Mouse (Mus musculus) lung, postnatal 4 days (tissue): ENCODE results near the gene Rln3.

Experiments
- DNase-seq, 2 experiments: peaks; one replicate each; pipeline ENCODE4 v3.0.0; 2021

Gene Rln3

DNA sequence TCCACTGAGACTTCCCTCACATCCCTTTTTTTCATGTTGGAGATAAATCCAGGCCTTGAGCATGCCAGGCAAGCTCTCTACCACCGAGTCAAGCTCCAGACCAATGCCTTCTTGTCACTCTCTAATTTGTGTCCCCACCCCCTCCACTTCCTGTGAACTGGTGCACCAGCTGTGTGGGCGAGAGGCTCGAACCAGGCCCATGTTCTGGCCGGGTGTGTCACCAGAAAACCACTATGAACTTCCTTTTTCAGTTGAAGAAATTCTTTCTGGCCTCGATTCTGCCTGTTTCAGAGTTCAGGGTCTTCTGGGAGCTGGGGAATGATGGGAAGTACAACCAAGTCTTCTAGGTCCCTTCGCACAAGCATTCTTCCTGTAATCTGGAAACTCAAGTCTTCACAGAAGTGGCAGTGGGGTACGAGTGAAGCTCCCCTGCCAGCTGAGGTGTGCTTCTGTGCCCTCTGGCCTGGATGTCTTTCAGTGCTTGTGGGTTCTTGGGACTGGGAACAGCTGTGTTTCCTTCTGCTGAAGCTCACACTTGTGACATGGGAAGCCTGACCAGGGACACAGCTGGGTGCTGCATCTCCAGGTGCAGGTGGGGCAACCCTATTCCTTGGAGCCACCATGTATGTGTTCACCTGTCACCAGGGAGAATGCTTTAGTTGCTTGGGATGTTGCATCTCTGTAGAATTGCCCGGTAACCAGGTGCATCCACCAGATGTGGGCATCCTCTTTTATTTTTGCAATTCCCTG lies 19.2 kb upstream of the Rln3 start:
- peak; percentile 56 to 62 for DNase-seq

DNA sequence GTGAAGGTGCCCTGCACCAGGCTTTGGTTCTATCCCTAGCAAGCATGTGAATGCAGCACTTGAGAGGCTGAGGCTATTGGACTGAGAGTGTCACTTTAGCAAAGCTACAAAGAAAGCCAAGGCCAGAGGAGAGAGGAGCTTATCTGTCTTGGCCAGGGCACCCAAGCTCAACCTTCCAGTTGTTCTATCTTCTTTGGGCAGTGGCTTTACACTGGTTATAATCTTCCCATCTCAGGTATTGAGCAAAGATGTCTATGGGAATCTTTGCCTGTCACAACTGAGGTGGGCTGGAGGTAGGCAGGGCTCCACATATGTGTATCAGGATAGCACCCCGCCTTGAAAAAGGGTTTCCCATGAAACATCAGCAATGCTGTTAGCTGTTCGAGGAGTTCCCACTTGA lies 15.4 kb upstream of the Rln3 start:
- DNase-seq: no peak

DNA sequence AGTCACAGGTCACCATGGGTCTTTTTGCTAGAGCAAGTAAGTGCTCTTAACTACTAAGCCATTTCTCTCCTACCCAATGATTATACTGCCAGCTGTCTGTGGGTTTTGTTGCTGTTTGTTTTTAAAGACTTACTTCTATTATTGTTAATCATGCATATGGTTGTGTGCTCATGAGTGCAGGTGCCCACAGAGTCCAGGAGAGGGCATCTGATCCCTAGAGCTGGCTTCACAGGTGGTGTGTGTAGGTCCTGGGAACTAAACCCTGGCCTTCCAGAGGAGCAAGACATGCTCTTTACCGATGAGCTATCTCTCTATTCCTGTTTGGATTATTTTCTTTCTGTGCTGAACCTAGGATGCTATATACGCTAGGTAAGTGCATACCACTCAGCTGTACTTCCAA lies 14.4 kb upstream of the Rln3 start:
- no peak for DNase-seq

DNA sequence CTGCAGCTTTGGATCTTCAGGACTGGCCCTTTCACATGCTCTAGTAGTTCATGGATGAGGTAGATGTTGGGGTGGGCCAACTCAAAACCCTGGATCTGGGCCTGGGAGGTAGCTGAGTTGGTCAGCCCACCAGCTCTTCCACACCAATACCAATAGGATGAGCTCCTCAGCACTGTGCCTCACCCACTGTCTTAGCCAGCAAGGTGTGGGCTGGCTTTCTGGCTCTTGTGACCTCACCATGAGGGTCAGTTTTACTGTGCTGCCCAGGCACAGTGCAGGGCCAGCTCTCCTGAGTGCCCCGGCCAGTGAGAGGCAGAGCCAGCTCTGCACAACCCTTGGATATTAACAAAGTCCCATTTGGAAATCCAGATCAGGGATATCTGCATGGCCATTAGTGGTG lies 13.0 kb upstream of the Rln3 start:
- DNase-seq: no peak

DNA sequence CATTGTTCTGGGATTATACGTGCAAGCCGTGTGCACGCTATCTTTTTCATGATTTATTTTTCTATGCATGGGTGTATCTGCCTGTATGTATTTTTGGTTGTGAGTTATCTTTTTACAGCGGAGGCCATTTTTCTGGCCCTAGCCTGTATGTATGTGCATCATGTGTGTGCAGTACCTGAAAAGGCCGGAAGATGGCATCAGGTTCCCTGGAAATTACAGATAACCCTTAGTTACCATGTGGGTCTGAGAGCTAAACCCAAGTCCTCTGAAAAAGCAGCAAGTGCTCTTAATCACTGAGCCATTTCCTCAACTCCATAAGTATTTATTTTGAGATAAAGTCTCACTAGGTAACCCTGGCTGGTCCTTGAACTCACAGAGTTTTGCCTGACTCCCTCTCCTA lies 8.4 kb upstream of the Rln3 start:
- no peak for DNase-seq

DNA sequence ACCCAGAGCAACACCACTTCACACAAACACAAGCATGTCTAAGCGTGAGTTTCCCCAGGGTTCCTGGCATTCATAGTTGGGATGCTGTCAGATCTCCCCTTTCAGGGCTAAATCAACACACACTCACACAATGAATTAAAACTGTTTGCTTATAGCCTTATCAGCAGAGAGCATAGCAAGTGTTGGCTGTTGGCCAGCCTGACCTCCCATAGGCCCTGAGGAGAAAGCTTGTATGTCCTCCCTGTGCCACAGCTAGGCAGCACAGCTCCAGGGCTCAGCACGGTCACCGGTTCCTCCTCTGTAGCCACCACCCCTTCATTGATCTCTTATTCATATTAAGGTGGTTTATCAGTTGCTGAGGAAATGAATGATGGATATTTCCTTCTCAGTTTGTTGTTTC lies 7.9 kb upstream of the Rln3 start:
- peak; percentile 42 to 72 for DNase-seq

DNA sequence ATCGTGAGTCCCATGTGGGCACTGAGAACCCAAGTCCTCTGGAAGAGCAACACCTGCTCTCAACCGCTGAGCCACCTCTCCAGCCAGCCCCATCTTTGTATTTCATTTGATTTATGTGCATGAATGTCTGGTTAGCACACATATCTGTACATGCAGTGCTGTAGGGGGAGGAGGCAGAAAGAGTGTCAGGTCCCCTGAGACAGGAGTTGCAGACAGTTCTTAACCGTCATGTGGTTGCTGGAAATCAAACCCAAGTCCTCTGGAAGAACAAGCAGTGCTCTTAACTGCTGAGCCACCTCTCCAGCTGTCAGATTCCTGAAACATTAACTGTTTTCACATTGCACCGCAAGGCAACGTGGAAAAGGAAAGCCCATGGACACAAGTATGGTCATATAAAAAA lies 3.4 kb upstream of the Rln3 start:
- no peak for DNase-seq

DNA sequence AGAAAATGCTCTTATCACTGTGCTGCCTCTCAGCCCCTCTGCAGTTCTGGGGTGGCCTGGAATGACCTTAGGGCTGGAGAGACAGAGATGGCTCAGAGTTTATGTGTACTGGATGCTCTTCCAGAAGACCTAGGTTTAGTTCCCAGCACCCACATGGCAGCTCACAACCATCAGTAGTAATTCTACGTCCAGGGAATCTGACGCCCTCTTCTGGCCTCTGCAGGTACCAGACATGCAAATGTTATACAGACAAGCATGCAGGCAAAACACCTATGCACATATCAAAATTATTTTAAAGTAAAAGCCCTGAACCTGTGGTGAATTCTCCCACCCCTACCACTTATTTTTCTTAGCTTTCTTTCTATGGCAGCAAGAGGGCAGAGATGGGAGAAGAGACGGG lies 1.7 kb upstream of the Rln3 start:
- DNase-seq: no peak

DNA sequence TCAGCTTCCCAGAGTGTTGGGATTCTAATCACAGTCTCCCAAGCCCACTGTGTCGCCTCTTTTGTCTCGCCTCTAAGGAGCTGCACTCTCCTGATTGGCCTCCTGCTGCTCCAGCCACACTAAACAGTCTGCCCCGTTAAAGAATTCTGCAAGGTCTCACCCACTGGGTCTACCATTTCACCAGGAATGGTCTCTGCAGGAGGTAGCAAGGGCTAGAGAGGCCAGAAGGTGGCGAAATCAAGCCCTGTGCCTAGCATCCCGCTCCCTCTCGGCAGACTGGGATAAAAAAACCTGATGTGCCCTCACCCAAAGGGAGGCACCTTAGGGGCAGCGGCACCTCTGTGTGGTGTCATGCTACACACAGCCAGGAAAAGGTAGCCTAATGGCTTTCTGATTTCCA lies 697 bp downstream of the Rln3 start:
- DNase-seq: no peak

DNA sequence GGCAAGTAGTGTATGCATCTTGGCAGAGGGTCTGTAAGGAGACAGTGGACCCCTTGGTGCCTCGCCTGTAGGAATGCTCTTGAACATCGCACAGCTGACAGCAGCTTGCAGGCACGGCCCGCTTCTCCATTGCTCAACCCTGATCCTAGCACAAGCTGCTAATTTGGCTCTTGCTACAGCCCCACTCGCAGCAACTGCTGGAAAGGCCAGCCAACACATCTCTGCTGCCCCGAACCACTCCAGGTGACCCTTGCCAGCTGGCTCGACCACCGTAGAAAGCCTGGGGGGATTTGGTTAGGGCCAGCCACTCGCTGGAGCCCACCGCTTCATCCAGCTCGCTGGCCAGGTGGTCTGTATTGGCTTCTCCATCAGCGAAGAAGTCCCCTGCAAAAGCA lies 1.9 kb downstream of the Rln3 start:
- peak; percentile 37 to 74 for DNase-seq

DNA sequence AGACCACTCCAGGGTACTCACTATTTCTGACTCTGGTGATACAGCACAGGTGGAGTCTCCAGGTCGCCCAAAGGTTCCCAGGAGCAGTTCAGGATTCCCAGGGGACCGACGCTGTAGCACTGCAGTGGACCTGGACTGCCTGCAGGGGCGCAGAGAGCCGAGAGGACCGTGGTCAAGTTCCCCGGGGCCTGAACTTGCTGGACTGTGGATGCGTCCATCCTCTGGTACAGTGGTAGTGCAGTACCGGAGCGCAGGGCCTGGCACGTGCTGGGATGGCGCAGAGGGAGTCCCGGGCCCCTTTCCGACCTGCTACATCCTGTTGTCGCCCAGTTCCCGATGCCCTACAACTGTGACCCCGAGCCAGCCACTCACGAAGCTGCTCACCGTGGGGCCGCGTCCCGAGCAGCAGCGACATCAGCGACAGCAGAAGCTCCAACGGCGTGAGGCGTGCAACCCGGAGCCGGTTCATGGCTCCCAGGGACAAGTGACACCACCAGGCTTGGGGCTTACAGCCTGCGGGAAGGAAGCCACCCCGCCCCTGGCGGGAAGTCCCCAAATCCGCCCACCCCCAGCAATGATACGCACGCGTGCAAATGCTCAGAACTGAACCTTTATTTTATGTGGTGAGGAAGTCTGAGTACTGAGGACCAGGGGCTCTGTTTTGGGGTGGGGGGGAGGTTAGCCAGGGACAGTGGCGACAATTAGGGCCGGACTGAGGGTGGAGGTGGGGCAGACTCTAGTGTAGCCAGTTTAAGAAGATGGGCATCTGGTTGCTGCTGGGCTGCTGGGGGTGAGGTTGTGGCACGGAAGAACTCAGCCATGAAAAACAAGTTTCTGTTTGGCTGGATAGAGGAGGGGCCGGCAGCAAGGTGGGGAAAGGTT lies 2.5 kb downstream of the Rln3 start, which contains the start of gene Il27ra:
TSS of gene Il27ra (minus strand) at position 524 of the 882 bp plus-strand sequence.
- DNase-seq: peak; percentile 77 to 83

DNA sequence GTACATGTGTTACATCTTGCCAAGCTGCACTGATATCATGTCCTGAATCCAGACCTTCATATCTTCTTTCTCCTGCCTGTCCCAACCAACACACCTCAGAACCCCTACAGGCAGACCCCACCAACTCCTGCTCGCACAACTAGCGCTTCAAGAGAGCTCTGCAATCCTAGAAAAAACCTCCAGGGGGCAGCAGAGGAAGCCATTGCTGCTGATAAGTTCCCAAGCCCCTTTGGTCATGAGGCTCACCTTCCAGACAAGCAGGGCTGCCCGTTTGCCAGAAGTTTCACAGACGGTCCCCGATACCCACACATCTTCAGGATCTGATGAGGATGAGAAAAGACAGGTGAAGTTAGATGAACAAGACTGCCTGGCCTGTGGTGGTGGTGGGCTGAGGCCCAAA lies 5.8 kb downstream of the Rln3 start:
- peak; percentile 57 to 80 for DNase-seq

DNA sequence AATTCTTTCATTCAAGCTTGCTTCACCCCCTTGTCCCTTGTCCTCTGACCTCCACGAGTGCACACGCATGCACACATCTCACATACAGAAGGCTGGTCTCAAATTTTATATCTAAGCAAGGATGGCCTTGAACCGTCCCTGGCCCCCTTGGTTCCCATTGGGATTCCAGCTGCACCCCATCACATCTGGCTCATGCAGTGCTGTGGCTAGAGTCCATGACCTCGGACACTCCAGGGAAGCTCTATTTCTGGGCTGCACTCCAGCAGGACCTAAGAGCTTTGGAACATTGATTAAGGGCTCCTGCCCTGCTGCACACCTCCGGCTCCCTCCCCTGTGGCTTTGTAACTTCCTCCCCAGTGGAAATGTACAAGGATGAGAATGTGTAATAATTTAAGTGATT lies 6.8 kb downstream of the Rln3 start:
- no peak for DNase-seq

DNA sequence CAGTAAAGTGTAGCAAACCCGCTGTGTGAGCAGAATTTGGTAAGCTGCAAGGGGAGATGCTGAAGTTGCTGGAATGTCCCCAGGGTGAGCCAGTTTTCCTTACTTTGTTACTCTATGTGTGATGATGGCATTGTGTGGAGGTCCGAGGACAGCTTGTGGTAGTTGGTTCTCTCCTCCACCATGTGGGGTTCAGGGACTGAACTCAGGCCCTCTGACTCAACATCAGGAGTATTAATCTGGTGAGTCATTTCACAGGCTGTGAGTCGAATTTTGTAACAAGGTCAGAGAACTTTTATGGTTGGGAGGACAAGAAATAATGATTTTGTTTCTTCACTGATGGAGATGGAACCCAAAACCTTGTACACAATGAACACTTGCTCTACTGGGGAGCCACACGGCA lies 12.0 kb downstream of the Rln3 start:
- no peak for DNase-seq

DNA sequence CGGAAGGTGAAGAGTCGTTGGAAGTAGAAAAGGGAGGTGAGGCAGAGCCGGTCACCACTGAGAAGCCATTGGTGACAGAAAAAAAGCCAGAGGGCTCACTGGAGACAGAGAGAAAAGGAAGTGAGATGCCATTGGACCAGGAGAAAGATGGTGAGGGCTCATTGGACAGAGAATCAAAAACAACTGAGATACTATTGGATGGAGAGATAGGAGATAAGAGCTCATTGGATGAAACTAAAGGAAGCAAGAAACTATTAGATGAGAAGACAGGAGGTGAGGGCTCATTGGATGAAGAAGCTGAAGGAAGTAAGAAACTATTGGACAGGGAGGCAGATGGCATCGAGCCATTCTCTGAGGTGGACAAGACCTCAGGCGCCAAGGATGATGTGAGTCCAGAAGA lies 15.5 kb downstream of the Rln3 start:
- no peak for DNase-seq

DNA sequence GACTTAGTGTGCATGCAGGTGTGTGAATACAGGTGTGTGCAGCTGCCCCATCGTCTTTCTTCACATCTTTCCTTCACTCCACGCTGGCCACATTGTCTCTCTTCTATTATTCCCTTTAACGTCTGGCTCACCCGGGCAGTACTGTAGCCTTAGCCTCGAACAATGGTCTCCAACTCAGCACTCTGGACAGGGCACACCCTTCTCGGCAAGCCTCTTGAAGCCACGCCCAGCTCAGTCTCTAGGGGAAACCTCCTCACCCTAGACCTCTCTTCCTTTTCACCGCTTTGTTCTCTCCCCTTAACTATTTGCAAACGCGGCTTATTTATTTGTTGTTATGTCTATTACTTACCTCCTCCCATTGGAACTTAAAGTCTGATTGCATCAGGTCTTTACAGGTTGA lies 17.4 kb downstream of the Rln3 start:
- no peak for DNase-seq

DNA sequence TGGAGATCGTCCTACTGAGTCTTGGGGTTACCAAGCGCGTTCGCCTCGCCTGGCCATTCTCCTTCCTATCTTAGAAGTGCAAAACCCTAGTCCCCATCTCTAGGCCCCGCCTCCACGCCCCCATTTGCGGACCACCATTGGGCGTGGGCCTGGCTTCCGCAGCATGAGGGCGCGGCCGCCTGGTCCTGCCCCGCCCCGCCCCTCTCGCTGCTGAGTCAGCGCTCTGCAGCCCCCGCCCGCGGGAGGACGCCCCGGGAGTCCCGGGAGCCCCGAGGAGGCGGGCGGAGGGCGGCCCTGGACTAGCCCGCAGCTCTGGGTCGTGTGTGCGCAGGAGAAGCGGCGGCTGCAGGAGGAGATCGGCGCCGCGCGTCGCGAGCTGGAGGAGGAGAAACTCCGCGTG lies 18.9 kb downstream of the Rln3 start:
- DNase-seq: peak; percentile 54 to 79

DNA sequence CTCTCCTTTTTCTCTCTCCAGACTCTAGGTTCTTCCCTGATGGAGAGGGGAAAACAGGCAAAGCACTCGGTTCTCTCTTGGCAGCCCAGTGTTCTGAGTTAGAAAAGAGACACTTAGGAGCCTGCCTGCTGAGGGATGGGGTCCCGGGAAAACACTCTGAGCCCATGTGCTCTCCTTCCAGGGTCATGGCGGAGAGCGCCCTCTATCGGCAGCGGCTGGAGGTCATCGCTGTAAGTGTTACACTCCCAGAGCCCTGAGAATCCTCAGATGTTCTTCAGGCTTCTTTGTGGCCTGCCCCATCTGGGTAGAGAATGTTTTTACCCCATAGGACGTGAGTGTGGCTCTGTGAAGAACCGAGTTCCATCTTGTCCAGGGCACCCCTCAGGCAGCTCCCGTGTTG lies 20.6 kb downstream of the Rln3 start:
- DNase-seq: peak; percentile 58 to 69

DNA sequence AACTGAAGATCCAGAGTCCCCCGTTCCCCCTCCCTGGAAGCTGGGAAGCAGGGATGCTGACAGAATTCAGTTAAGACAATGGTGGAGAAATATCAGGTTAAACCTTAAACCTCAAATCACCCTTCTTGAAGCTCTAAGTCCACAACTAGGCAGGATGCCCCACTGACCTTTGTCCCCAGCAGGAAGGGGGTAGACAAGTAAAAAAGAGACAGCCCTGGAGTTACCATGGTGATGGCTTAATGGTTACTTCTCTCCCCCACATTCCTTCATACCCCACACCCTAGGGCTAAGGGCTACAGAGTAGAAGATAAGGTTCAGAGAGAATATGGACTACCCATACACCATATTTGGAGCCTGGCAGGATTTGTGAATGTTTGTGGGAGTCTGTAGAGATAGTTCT lies 21.2 kb downstream of the Rln3 start:
- no peak for DNase-seq

DNA sequence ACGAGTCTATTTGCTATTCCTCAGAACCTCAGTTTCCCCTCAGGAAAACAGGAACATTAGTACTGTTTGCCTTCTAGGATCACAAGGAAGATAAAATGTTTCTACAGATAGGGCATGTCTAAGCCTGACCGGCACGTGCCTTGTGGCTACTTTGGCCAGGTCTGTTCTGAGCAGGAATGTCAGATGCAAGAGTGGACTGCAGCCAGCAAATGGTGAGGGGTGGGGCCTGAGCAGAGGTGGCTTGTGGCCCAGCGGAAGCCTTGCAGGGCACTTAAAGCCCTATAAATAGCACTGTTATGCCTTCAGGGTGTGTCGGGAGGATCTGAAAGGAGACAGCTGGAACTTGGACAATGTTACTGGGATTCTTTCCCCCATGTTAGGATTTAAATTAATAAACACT lies 21.7 kb downstream of the Rln3 start:
- DNase-seq: peak; percentile 75 to 83

DNA sequence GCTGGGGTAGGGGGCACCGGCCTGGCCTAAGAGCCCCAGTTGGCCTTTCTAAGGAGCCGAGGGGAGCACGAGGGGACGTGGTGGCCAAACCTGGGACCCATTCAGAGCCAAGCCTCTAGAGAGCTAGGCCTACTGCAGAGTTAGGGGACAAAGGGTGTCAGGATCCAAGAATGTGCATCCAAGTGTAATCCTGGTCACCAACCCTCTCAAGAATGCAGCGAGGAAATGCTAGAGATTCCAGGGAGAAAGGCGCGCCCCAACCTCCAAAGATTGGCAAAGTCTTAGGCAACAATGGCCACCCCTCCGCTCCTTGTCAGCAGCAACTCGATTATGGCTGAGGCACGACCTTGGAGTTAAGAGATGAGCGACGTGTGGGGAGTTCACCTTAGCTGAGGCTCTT lies 23.2 kb downstream of the Rln3 start:
- DNase-seq: no peak

DNA sequence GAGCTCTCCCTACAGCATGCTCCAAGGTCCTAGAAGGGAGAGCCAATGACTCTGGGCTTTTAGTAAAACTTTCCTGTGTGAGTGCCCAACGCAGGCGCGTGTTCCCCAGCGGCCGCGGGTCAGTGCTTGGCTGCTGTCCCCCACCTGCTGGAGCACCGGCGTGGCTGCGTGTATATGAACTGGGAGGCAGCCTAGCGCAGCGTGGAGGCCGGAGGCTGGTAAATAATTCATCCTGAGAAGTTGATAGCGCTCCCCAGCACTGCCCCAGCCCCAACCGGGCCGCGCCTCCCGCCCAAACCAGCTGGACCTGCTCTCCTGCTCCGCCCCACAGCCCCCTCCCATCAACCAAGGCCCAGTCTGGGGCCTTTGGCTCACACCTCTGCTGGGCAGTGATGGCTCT lies 23.7 kb downstream of the Rln3 start, which contains the start of gene Palm3:
TSS of gene Palm3 (plus strand) at position 376 of the 400 bp plus-strand sequence.
- peak in 1 of 2 experiments; percentile 49 for DNase-seq

DNA sequence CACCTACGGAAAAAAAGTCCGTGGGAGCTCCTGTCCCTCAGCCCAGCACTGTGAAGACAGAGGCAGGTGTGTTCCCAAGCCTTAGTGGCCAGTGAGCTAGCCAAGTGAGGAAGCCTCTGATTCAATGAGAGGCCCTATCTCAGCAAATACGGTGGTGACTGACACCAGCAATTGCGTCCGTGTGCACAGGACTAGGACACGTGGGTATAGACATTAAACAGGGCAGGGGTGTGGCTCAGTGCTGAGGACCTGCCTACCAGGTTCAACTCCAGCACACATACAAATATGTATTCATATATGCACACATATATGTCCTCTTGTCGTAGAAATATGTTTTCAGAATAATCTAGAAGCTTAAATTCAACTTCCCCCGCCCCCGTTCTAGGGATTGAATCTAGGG lies 25.1 kb downstream of the Rln3 start:
- DNase-seq: no peak

DNA sequence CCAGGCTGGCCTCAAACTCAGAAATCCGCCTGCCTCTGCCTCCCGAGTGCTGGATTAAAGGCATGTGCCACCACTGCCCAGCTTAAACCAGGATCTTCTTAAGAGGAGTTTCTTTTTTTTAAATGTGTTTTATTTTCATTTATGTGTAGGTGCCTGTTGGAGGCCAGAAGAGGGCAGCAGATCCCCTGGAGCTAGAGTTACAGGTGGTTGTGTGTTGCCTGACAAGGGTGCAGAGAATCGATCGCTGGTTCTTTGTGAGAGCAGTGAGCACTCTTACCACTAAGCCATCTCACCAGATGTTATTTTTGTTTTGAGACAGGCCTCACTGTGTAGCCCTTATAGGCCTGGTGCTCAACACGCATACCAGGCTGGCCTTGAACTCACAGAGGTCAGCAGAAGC lies 29.0 kb downstream of the Rln3 start:
- DNase-seq: no peak
